Mouse (Mus musculus) layer of hippocampus, adult 9-10 months (tissue): ENCODE measurements around the gene Muc13.

ENCODE experiments used
- DNase-seq: peaks from one replicate; pipeline ENCODE4 v3.0.0; 2022; ENCODE audit warnings: low spot score

Gene Muc13

GRCm38 (mm10) chr16:33793846-33794791 lies at the start of gene Muc13:
Gene Muc13, plus strand, starts transcription at chr16:33794037.
- DNase-seq = no peak

- DNase-seq = no peak
Observed at GRCm38 (mm10) chr16:33744622-33745419, 49.0 kb upstream of the Muc13 start.

GRCm38 (mm10) chr16:33745457-33745856 lies 48.4 kb upstream of the Muc13 start:
- DNase-seq = no peak

- DNase-seq = no peak
Observed at GRCm38 (mm10) chr16:33746074-33746676, 47.7 kb upstream of the Muc13 start.

GRCm38 (mm10) chr16:33747346-33747954 lies 46.4 kb upstream of the Muc13 start:
- no peak for DNase-seq

- no peak for DNase-seq
Observed at GRCm38 (mm10) chr16:33747994-33748393, 45.8 kb upstream of the Muc13 start.

GRCm38 (mm10) chr16:33751152-33751551 lies 42.7 kb upstream of the Muc13 start:
- no peak for DNase-seq

- no peak for DNase-seq
Observed at GRCm38 (mm10) chr16:33751590-33751989, 42.2 kb upstream of the Muc13 start.

- DNase-seq = no peak
Observed at GRCm38 (mm10) chr16:33752904-33753578, 40.8 kb upstream of the Muc13 start.

- DNase-seq = no peak
Observed at GRCm38 (mm10) chr16:33755293-33755692, 38.5 kb upstream of the Muc13 start.

GRCm38 (mm10) chr16:33755961-33756360 lies 37.9 kb upstream of the Muc13 start:
- DNase-seq = no peak

GRCm38 (mm10) chr16:33756396-33756795 lies 37.4 kb upstream of the Muc13 start:
- no peak for DNase-seq

- DNase-seq = no peak
Observed at GRCm38 (mm10) chr16:33759207-33759606, 34.6 kb upstream of the Muc13 start.

GRCm38 (mm10) chr16:33760542-33760941 lies 33.3 kb upstream of the Muc13 start:
- DNase-seq = no peak

GRCm38 (mm10) chr16:33760996-33761395 lies 32.8 kb upstream of the Muc13 start:
- DNase-seq = no peak

- DNase-seq = no peak
Observed at GRCm38 (mm10) chr16:33764501-33765193, 29.2 kb upstream of the Muc13 start.

GRCm38 (mm10) chr16:33765477-33765876 lies 28.4 kb upstream of the Muc13 start:
- DNase-seq = no peak

GRCm38 (mm10) chr16:33766309-33766708 lies 27.5 kb upstream of the Muc13 start:
- DNase-seq = no peak

- no peak for DNase-seq
Observed at GRCm38 (mm10) chr16:33766757-33767156, 27.1 kb upstream of the Muc13 start.

- DNase-seq = no peak
Observed at GRCm38 (mm10) chr16:33768491-33769278, 25.2 kb upstream of the Muc13 start.
